Mouse (Mus musculus): ENCODE results near the gene Pes1.
A peak's percentile ranks its signal among the peaks of the same experiment; 100 is the strongest.

Gene Pes1

DNA sequence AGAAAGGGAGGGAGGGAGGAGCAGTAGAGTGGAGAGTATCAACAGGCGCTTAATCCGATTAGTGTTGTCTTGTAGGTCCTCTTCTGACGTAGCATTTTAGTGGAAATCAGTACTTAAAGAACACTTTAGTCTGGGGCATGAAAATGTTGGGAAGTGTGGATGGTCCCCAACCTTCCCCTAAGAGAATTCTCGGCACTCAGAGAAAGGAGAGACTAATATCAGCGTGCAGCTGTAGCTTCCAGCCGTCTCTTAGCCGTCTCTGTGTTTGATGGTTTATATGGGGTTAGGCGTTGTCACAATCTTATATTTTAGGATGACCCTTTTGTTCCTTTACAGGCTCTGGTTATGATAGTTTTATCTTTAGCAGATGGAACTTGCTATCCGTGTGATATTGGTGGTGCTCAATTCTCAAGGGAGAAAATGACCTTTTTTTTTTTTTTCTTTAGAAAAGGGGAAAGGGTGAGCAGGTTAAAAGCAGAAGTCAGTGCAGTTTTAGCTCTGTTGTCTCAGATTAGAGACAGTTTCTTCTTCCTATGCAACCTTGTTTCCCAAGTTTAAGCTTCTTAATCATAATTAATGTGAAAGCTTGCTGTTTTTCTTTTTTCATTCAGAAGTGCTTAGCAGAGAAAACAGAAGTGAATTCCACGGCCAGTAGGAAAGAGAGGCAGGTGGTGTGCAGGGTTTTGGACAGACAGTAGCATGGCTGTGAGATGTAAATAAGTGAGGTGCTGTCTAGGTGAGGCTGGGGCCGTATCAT lies 819 bp downstream of the Pes1 start:
- DNase-seq = no peak

DNA sequence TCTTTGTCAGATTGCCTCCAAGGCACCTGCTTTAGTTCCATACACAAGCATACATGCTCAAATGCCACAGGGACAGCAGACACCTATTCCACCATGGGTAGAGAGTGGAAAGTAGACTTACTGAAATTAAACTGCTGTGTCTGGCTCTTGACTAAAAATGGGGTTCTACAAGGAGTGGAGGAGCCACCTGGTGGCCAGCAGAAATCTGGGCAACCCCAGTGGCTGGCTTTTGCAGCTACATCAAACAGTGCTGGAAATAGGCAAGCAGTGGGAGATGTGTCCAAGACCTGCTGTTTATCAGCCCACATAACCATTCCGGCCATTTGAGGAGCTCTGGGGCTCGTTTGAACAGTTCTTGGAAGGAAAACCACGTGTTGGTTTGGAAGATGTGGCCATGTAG lies 6.1 kb downstream of the Pes1 start:
- DNase-seq = no peak

DNA sequence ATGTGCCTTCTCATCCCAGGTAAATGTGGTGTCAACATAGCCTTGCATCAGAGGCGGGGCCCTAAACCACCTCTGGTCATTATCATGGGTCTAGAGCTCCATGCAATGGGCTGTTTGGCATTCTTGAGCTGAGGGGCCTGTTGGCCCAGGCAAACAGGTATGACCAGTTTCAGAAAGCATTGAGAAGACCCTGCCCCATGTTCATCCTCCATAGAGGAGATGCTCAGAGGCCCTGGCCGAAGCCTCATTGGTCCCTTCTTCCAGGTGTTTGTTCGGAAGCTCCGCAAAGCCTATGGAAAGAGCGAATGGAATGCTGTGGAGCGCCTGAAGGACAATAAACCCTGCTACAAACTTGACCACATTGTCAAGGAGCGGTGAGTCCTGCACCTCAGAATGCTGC lies 6.6 kb downstream of the Pes1 start:
- DNase-seq = no peak

DNA sequence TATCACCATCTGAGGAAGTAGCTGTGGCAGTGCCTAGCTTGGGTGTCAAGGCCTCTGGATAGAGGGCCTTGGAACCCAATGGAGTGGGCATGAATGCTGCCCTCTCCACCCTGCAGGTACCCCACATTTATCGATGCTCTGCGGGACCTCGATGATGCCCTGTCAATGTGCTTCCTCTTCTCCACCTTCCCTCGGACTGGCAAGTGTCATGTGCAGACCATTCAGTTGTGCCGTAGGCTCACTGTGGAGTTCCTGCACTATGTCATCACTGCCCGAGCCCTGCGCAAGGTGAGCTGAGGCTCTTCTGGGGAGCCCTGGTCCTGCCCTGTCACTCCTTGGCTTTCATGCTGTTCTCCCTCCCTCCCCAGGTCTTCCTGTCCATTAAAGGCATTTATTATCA lies 9.3 kb downstream of the Pes1 start:
- DNase-seq = no peak

DNA sequence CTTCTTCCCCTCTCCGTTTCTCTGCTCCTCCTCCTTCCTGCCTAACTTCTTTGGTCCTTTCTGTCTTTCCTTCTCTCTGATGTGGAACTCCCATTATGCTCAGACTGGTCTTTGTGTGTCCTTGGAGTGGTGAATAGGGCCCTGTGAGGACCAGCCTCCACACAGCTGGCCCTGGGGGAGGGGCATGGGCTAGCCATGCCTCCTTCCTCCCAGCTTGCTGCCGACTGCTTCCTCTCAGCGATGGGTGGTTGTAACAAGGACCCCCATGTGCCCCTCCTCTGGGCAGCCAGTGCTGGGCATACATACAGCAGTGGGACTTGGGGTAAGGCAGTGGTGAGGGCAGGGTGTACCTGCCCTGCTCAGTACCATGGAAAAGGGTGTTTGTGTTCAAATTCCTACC lies 10.5 kb downstream of the Pes1 start:
- DNase-seq = no peak

DNA sequence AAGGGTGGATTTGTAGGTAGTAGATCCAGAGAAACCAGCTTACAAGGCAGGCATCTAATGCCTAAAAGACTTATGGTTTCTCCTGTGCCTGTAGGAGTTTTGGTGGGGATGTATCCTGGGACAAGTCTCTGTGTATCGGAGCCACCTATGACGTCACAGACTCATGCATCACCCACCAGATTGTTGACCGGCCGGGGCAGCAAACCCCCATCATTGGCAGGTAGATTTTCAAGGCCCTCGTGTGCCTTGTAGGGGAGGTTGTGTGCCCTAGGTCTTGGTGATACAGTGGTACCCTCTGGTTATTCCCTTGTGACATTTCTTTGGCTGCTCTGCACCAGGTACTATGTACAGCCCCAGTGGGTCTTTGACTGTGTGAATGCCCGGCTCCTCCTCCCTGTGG lies 12.9 kb downstream of the Pes1 start, which contains the start of gene 4930556J24Rik:
4930556J24Rik (minus strand) TSS at position 101 of the 400 bp plus-strand sequence.
- DNase-seq = no peak

DNA sequence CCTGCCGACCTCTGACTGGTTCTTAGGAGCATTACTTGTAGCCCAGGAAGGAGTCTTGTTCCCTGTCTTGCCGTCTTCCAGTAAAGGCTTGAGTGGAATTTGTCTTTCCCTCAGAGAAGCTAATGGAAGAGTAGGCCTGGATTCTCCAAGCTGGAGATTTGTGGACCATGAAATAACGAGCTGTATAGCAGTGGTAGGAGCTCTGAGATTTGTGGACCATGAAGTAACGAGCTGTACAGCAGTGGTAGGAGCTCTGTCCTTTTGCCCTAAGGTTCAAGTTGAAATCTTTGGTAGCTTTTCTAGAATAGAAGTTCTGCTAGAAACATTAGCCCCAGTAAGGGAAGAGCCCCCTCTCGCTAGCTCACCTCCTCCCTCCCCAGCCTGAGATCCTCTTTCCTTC lies 14.6 kb downstream of the Pes1 start:
- DNase-seq = no peak

DNA sequence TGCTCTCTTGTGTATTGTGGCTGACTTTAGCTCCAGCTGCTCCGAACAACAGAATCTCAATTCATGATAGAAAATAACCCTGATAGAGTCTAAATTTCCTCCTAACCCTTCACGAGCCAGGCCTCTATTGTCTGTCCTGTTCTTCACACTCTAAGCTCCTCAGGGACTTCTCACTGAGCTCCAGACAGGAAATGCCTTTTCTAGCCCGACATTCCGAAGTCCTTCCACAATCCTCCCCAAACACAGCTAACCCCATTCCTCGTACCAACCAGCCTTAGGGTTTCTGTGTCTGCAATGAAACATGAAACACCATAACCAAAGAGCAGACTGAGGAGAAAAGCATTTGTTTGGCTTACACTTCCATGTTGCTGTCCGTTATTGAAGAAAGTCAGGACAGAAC lies 17.8 kb downstream of the Pes1 start:
- no peak for DNase-seq

DNA sequence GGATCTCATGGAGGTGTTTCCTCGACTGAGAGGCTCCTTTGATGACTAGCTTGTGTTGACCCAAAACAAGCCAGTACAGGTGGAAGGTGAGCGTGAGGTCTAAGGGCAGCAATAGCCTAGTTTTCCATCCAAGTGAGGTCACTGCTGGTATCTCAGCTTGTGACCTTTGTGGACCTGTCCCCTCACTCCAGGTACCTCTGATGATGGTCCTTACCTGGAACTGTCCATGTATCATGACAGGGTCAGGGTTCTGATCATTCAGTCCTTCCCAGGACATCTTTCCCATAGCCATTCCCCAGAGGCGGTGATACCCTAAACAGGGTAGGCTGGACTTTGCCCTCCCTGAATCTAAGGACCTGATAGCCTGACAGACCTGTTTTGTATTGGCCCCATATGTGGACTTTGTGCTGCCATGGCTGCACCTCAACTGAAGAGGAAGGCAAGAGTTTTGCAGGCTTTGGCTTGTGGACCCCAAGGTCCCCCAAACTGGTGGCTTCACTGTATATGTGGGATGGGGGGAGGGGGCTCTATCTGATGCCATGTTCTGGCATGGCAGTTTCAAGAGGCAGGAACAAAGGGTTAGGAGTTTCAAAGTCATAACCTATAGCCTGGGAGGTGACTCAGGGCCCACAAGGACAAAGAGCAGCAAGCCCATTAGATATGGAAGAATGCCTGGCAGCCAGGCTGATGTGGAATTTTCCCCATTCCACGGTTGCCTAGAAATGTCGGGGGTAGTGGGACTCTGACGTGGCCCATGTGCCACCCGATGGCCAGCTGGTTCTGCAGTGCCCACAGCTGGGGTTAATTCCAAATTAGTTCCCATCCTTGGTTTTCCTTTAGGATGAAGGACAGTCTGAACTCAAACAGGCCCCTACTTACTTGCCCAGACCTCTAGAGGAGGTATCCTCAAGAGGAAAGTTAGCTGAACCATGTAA lies 18.8 kb downstream of the Pes1 start:
- DNase-seq = no peak

DNA sequence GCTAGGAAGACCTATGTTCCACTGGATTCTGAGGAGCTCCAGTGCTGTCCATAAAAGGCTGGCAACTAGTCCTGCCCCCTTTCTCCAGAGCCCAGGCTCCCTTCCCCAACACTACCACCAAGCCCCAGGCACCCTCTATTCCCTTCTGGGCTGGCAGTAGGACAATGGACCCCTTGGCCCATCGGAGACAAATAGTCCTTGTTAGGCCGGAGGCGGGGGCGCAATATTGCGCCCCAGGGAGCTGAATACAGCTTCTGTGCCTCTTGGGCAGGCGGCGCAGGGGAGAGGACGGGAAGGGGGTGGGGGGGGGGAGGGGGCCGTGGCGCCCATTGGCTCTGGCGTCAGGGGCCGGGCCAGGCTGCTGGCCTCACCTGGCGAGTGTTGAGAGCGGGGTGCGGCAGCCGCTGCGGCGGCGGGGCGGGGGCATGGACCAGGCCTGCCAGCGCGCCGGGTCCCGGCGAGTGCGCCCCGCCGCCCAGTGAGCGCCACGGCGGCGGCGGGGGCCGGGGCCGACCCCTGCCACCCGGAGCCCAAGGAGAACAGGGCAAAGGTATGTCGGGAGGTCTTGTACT lies 19.6 kb downstream of the Pes1 start, which contains the start of gene Gal3st1:
Gal3st1 (plus strand) TSS at position 346 of the 572 bp plus-strand sequence.
- no peak for DNase-seq

DNA sequence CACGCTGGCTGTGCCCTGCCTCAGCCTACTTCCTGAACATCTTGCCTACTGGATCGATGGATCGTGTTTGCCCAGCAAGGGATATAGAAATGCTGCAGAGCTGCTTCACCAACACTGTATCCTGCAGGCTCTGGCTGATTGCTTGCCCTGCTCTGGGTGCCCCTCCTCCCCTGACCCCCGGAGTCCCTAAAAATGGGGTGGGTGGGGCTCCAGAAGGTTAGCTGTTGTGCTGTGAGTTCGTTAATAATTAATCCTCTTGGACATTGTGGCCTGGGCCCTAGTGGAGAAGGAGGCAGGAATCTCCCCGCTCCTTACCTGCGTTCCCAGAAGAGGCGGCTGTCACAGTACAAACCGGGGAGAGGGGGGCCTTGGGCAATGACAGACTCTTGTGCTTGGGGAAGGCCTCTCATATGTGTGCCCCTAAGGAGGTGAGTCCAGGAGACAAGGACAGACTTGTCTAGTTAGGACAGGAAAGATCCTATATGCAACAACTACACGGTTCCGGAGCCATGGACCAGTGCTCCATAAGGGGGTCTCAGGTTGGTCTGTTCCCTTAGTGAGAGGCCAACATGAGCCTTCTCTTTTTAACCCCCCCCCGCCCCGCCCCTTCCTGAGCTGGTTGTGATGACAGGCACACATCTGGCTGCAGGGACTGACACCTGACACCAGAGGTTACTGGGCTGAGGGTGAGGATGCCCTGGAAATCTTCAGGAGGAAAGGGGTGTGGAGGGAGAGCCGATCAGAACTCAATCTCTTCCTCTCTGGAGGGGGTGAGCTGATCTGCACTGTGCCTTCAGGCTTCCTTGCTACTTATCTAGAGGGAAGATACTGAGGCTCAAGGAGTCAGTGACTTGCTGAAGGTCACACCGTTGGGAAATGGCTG lies 20.3 kb downstream of the Pes1 start:
- DNase-seq = no peak

DNA sequence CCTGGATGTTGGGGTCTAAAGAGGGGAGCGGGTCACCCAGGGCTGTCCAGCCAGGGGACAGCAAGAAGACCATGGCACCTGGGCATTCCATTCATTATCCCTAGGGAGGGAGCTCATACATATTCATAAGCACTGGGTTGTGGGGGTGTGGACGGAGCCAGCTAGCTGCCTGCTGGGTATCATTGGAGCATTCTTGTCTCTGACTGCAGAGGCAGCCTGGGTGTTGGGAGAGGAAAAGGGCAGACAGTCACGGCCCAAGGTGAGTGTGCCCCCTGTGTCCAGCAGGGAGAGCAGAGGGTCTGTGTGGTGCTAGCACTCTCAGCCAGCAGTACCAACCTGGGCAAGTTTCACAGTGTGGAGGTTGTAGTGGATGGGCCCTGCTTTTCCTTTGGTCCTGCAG lies 26.0 kb downstream of the Pes1 start:
- DNase-seq = no peak

DNA sequence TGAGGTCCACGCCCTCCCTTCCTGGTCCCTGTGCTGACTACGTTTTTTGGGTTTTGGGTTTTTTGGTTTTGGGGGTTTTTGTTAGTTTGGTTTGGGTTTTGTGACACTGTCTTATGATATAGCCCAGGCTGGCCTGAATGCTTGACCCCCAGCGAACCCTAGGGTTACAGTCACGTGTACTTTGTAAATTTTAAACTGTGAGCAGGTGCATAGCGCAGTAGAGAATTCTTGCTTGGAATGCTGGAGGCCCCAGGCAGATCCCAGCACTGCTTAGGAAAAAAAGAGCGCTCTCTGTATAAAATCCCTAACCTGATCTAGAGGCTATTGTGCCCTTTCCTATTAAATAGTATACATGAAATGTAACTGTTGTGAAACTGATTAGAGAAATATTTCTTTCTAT lies 29.4 kb downstream of the Pes1 start:
- no peak for DNase-seq

DNA sequence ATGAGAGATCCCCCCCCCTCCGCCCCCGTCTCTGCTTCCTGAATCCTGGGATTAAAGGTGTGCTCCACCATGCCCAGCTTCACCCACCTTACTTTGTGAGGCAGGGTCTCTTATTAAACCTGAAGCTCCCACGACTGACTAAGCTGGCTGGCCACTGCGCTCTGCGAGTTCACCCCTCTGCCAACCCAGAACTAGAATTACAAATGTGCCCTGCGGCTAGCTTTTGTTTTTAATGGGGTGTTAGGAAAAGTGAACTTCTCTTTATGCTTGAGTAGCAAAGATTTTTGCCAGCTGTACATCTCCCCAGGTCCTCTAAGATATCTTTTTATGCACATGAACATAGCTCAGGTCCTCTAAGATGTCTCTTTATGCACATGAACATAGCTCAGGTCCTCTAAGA lies 30.1 kb downstream of the Pes1 start:
- no peak for DNase-seq

DNA sequence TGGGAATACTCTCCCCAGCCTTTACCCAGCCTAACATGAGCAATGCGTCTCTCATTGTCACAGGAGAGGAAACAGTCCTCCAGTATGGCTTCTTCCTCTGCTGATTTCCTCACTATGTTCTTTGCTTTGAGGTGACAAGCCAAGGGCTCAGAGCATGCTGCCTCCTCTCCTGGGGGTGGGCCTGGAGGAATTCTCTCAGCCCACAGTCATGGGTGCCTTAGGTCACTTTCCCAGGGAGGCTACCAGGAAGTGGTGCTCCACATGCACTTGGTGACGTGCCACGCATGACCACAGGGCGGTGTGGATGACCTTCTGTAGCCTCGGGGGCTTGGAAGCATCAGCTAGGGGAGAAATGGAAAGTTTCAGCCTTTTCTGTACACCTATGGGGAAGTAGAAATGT lies 31.7 kb downstream of the Pes1 start:
- DNase-seq = no peak

DNA sequence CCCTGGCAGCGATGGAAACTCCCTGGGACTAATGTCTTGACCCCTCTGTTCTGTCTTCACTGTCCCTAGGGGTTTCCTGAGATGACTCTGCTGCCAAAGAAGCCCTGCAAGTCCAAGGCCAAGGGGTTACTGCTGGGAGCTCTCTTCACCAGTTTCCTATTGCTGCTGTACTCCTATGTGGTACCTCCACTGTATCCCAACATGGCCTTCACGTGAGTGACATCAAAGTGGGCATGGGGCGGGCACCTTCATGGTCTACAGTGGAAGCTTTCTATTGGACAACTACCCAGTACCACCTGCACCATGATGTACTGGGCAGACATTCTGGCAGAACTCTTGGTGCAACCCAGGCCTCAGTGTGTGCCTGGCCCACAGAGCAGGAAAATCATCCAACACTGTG lies 33.1 kb downstream of the Pes1 start:
- no peak for DNase-seq

DNA sequence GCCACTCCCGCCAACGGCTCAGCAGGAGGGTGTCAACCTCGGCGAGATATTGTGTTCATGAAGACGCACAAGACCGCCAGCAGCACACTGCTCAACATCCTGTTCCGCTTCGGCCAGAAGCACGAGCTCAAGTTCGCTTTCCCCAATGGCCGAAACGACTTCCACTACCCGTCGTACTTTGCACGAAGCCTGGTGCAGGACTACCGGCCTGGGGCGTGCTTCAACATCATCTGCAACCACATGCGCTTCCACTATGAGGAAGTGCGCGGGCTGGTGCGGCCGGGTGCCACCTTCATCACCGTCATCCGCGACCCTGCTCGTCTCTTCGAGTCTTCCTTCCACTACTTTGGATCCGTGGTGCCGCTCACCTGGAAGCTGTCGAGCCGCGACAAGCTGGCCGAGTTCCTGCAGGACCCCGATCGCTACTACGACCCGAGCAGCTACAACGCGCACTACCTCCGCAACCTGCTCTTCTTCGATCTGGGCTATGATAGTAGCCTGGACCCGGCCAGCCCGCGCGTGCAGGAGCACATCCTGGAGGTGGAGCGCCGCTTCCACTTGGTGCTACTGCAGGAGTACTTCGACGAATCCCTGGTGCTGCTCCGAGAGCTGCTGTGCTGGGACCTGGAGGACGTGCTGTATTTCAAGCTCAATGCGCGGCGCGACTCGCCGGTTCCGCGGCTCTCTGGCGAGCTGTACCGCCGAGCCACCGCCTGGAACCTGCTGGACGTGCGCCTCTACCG lies 34.4 kb downstream of the Pes1 start:
- no peak for DNase-seq

DNA sequence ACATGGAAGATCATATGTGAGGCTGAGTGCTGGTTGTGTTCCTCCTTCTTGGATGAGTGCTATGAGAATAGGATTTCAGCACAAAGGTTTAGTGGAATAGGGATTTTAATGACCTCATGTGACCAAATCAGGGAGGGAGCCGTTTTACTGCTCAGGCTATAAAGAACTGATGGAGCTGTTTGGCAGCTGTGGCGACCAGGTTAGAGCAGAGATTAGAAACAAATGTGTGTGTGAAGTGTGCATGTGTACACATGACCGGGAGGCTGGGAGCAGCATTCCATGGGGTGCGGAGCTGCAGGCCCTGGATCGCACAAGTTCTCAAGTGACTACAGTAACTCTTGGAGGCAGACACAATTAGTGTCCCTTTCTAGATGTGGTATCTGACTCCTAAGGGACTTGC lies 35.8 kb downstream of the Pes1 start:
- no peak for DNase-seq

DNA sequence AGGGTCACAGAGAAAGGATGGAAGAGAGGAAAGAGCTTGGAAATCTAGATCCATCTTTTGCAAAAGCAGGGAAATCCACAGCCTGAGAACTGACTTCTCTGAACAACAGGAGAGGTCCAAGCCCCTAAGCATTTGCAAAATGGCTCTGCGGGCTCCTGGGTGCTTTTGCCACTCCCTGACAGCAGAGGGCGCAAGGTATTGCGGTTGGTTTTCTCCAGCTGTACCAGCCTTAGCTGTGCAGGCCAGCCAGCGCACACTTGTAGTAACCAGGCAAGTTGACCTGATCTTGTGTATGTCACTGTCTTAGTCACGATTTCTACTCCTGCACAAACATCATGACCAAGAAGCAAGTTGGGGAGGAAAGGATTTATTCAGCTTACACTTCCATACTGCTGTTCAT lies 37.8 kb downstream of the Pes1 start:
- peak; percentile 53 for DNase-seq

DNA sequence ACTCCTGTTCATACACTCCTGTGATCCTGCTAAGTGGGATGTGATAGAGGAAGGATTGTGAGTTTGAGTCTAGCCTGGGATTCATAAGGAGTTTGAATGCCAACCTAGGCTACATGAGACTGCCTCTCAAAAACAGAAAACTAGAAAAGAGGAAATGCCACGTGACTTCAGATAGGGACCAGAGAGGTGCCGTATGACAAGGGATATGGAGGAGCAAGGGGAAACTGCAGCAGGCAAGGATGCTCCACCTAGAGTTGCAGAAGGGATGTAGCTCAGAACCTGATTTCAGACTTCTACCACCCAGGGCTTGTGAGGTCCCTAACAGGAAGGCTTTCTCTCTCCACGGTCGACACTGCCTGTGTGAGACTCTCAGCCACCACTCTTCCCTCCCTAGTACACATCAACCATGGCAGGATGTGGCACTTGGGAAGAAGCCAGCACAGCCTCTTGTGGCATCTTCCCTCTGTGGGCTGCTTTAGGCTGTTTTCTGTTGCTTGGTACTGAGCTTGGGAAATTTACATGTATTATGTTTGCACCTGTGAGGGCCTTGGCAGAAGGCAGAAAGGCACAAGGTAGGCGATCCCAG lies 41.5 kb downstream of the Pes1 start:
- no peak for DNase-seq

DNA sequence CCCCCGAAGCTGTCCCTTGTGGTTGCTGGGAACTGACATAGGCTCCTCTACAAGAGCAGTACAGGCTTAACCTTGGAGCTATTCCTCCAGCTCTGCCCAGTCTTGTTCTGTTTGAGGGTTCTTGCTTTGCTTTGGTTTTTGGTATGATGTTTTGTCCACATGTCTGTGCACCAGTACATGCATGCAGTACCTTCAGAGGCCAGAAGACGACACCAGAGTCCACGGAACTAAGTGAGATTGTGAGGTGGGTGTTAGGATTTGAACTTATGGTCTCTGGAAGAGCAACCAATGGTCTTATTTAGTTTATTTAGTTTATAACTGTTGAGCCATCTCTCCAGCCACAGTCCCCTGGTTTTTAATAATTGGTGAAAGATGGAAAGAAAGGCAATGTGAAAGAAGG lies 42.7 kb downstream of the Pes1 start:
- DNase-seq = no peak

DNA sequence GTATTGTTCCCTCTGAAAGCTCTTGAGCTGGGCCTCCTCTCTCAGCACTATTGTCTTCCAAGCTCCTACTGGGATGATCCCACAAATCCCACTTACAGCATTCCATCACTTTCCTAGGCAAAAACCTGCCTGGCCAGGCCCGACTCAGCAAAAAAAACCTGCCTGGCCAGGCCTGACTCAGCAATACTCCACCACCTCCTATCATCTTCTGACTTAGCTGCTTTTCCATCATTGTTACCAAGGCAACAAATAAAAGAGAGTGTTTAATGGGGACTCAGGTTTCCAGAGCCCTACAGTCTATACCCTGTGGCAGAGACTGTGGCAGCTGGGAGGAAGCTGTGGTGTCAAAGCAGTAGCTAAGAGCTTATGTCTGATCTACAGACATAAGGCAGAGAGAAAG lies 48.8 kb downstream of the Pes1 start:
- DNase-seq = no peak
